Mouse (Mus musculus) T-helper 1 cell (primary cell): ENCODE results near the gene Igfbpl1.

ENCODE experiments used
- in situ Hi-C: fragments of 300-600 bp; cut with MboI, MseI; formaldehyde crosslinking; loops from one replicate; pipeline ENCODE4 v1.15.1; 2025; ENCODE audit warnings: high pct_unique_total_duplicates

The Igfbpl1 gene

DNA sequence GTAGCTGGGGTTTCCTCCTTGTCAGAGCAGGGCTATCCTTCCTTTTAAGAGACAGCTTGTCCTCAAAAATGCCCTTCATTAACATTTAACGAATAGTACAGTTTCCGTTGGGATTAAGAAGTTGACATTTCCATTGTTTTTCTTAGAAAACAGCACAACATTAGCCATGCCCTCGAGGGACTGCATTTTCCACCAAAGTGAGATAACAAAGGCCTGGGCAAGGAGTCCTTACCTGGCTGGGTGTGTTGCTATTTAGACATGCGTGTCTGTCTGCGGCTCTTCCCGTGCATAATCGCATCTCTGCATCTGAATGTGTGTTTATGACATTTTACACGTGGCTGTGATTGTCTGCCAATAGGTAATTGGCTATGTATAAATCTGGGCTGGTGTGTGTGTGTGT, 55.5 kb downstream of the Igfbpl1 start:
- in situ Hi-C loops, result loop anchor here (10.0 kb wide), 1 partner anchor 1324 kb away; the partner anchor contains the start of gene Galnt12

DNA sequence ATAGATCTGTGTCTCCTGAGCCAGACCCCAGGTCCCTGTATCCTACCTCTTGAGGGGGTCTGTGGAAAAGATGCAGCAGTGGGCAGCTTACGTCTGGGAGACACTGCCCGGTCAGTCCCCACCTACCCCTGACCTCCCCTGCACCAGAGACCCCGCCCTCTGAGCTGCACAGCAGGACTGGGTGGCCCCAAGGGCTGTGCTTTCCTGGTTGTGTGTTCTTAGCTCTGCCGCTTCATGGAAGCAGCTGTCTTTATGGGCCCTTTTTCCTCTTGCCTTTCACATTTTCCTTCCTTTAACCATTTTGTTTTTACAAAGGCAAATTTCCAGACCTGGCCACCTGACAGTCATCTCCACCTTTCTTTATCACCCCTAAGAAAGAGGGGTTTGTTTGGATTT, 56.1 kb downstream of the Igfbpl1 start:
- in situ Hi-C loops, result loop anchor here (10.0 kb wide), 1 partner anchor 1324 kb away; the partner anchor contains the start of gene Galnt12

- in situ Hi-C loops, result loop anchor here (10.0 kb wide), 2 partner anchors 965 to 1325 kb away; partner anchors contain the start of gene Galnt12
Observed at GRCm38 (mm10) chr4:45769791-45770637, 56.7 kb downstream of the Igfbpl1 start.

GRCm38 (mm10) chr4:45769141-45769540, 57.6 kb downstream of the Igfbpl1 start:
- in situ Hi-C loops, result loop anchor here (10.0 kb wide), 1 partner anchor 966 kb away; no protein-coding TSS in a partner anchor

- in situ Hi-C loops, result loop anchor here (10.0 kb wide), 1 partner anchor 967 kb away; no protein-coding TSS in a partner anchor
Observed at GRCm38 (mm10) chr4:45767891-45768558, 58.7 kb downstream of the Igfbpl1 start.

- in situ Hi-C loops, result loop anchor here (10.0 kb wide), 1 partner anchor 968 kb away; no protein-coding TSS in a partner anchor
Observed at GRCm38 (mm10) chr4:45766774-45767173, 59.9 kb downstream of the Igfbpl1 start.

GRCm38 (mm10) chr4:45765565-45766201, 61.0 kb downstream of the Igfbpl1 start:
- in situ Hi-C loops, result loop anchor here (10.0 kb wide), 1 partner anchor 969 kb away; no protein-coding TSS in a partner anchor

DNA sequence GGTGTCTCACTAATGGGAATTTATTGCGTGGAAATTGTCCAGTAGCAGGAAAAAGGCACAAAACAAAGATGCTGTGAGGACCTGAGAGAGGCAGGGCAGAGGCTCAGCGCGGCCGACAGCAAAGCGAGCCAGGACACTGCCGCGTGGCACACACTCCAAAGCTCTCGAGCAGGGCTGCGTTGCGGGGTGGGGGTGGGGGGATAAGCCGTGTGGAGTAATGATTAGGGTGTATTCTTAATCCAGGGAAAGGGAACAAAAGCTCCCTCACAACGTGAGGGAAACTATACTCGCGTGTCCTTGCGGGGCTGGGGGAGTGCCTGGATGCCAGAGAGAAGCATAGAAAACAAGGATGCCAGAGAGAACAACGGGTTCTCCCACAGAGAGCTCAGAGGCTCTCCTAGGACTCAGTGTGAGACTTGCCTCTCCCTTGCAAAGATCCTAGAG, 61.6 kb downstream of the Igfbpl1 start:
- in situ Hi-C loops, result loop anchor here (10.0 kb wide), 1 partner anchor 970 kb away; no protein-coding TSS in a partner anchor

GRCm38 (mm10) chr4:45764141-45764494, 62.6 kb downstream of the Igfbpl1 start:
- in situ Hi-C loops, result loop anchor here (5.0 to 10.0 kb wide), 2 partner anchors 337 to 971 kb away; no protein-coding TSS in a partner anchor

- in situ Hi-C loops, result loop anchor here (5.0 to 10.0 kb wide), 2 partner anchors 336 to 971 kb away; no protein-coding TSS in a partner anchor
Observed at GRCm38 (mm10) chr4:45763288-45764140, 63.2 kb downstream of the Igfbpl1 start.

DNA sequence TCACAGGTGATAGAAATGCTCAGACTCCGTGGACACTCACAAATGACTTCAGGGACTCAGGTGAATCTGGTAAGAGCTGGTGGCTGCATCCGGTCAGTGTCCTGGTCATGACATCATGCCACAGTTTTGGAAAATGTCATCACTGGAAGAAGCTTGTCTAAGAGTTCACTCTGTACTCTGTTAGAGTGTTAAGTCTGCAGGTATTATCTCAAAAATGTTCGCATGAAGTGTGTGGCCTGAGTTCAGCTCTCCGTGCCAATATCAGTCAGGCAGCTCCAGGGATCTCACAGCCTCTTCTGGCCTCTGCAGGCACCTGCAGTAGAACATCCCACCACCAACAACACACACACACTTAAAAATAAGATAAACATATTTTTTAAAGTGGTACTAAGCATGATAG, 64.1 kb downstream of the Igfbpl1 start:
- in situ Hi-C loops, result loop anchor here (5.0 to 10.0 kb wide), 2 partner anchors 335 to 972 kb away; no protein-coding TSS in a partner anchor
